Mouse (Mus musculus) midbrain, postnatal 0 days (tissue): ENCODE data around the gene Cadm1. TPM values are rescaled to one million over a fixed set of nuclear protein-coding genes. Genes with fewer than 3 reads are reported as not detected.

ENCODE experiments used
- ATAC-seq: fragments of 200-750 bp; cut with Nextera tagmentation; 2 replicates; pipeline ENCODE4 v1.8.0; 2017; ENCODE audit warnings: moderate number of reproducible peaks, mild to moderate bottlenecking, moderate TSS enrichment, moderate library complexity; ENCODE audit not compliant: low FRiP score
- DNase-seq: peaks from one replicate; pipeline ENCODE4 v3.0.0-alpha.2; 2015; ENCODE audit warnings: low spot score
- H3K27ac ChIP-seq: fragments of 300-500 bp; sonication (generic); 2 replicates; pipeline ENCODE4 v1.5.1; 2014; ENCODE audit warnings: low read depth, mild to moderate bottlenecking, low read length, mixed read lengths
- H3K27me3 ChIP-seq: fragments of 300-500 bp; sonication (generic); 2 replicates; pipeline ENCODE4 v1.6.1; 2014; ENCODE audit warnings: low read length, control low read depth, mixed read lengths; ENCODE audit not compliant: insufficient read depth
- H3K36me3 ChIP-seq: fragments of 300-500 bp; sonication (generic); 2 replicates; pipeline ENCODE4 v1.6.1; 2014; ENCODE audit warnings: low read length, control low read depth, mixed read lengths; ENCODE audit not compliant: insufficient read depth
- H3K4me1 ChIP-seq: fragments of 300-500 bp; sonication (generic); 2 replicates; pipeline ENCODE4 v1.6.1; 2014; ENCODE audit warnings: mild to moderate bottlenecking, control low read depth, antibody characterized with exemption, low read length, mixed read lengths; ENCODE audit not compliant: insufficient read depth
- H3K4me2 ChIP-seq: fragments of 300-500 bp; sonication (generic); 2 replicates; pipeline ENCODE4 v1.6.1; 2014; ENCODE audit warnings: low read depth, mild to moderate bottlenecking, low read length, mixed read lengths; ENCODE audit not compliant: poor library complexity, severe bottlenecking
- H3K4me3 ChIP-seq: fragments of 300-500 bp; sonication (generic); 2 replicates; pipeline ENCODE4 v1.5.1; 2014; ENCODE audit warnings: low read depth, mild to moderate bottlenecking, low read length, moderate library complexity
- H3K9ac ChIP-seq: fragments of 300-500 bp; sonication (generic); replicated peaks from 2 replicates; pipeline ENCODE4 v1.6.1; 2014; ENCODE audit warnings: mild to moderate bottlenecking, low read length, moderate library complexity, mixed read lengths; ENCODE audit not compliant: poor library complexity, severe bottlenecking
- H3K9me3 ChIP-seq: fragments of 300-500 bp; sonication (generic); 2 replicates; pipeline ENCODE4 v1.6.1; 2016; ENCODE audit warnings: low read length, control low read depth
- CTCF ChIP-seq: IDR thresholded peaks from 2 replicates; pipeline ENCODE4 v1.5.1; 2016; ENCODE audit warnings: antibody characterized with exemption, mild to moderate bottlenecking
- WGBS: fragments of 180-500 bp; shearing (Covaris S2); extraction: QIAGEN DNeasy Blood & Tissue Kit; methylation state at CpG from one replicate; pipeline ENCODE4 v1.1.7; 2014; 5-methylcytosine and 5-hydroxymethylcytosine counted together
- polyA plus RNA-seq: library from polyadenylated mRNA; unstranded; fragments of >200 nt; fragmentation: Nextera tagmentation; extraction: Ambion mirVana; gene quantifications from 2 replicates; pipeline ENCODE4 v1.2.1, GENCODE M21; 2015
- total RNA-seq: library from RNA; depleted of rRNA; stranded (reverse); fragments of >200 nt; gene quantifications from 2 replicates; pipeline ENCODE4 v1.2.3, GENCODE M21; 2014

Gene Cadm1
- total and polyA plus RNA-seq, 2 experiments from 2014 or later = 200 to 367 TPM

- ATAC-seq (no peak), DNase-seq (peak; percentile 74)
- Histone ChIP-seq H3K4me2 (no peak overlapping the region), H3K27me3 (no peaks in the 10 kb centered on the region), H3K4me1 (no peaks in the 10 kb centered on the region), H3K4me3 (no peak overlapping the region), H3K36me3 (no peaks in the 10 kb centered on the region), H3K27ac (no peak overlapping the region), H3K9ac (no peak overlapping the region), H3K9me3 (no peaks in the 10 kb centered on the region)
- 51% methylated on average over 3 of the region's 3 CpGs for WGBS
- peak; percentile 94 for TF ChIP-seq CTCF
These were observed 169.1 kb downstream of the Cadm1 start for GRCm38 (mm10) chr9:47699026-47699425.

- Histone ChIP-seq H3K4me3 (no peak overlapping the region), H3K4me2 (no peak overlapping the region), H3K27ac (no peak overlapping the region), H3K36me3 (no peaks in the 10 kb centered on the region), H3K9ac (no peak overlapping the region), H3K4me1 (no peaks in the 10 kb centered on the region), H3K9me3 (no peaks in the 10 kb centered on the region), H3K27me3 (no peaks in the 10 kb centered on the region)
- ATAC-seq (no peak), DNase-seq (no peak)
- WGBS = 86% methylated on average over 5 of the region's 5 CpGs
- no peak for TF ChIP-seq CTCF
These were observed 170.0 kb downstream of the Cadm1 start for GRCm38 (mm10) chr9:47700021-47700420.

GRCm38 (mm10) chr9:47703026-47703876 is 173.3 kb downstream of the Cadm1 start:
- no peak for TF ChIP-seq CTCF
- no peak for DNase-seq
- no peak overlapping the region for H3K9ac ChIP-seq
- H3K9me3 ChIP-seq = no peaks in the 10 kb centered on the region
- H3K4me3 ChIP-seq = no peak overlapping the region
- ATAC-seq = no peak
- H3K27me3 ChIP-seq = no peaks in the 10 kb centered on the region
- WGBS = 92% methylated on average over 19 of the region's 19 CpGs
- H3K27ac ChIP-seq = no peak overlapping the region
- H3K4me1 ChIP-seq = peaks cover 5% of the 10 kb centered on the region; the same call in 1 of the 2 replicates
- H3K36me3 ChIP-seq = no peaks in the 10 kb centered on the region
- no peak overlapping the region for H3K4me2 ChIP-seq

- 32% methylated on average over 9 of the region's 9 CpGs for WGBS
- ATAC-seq (no peak), DNase-seq (no peak)
- no peak overlapping the region for H3K27ac ChIP-seq
- no peak overlapping the region for H3K4me2 ChIP-seq
- H3K27me3 ChIP-seq = no peaks in the 10 kb centered on the region
- H3K36me3 ChIP-seq = no peaks in the 10 kb centered on the region
- H3K9ac ChIP-seq = no peak overlapping the region
- no peaks in the 10 kb centered on the region for H3K9me3 ChIP-seq
- peaks cover 6% of the 10 kb centered on the region; the same call in 1 of the 2 replicates for H3K4me1 ChIP-seq
- H3K4me3 ChIP-seq = no peak overlapping the region
- no peak for TF ChIP-seq CTCF
These were observed 176.4 kb downstream of the Cadm1 start for GRCm38 (mm10) chr9:47706341-47706740.

- no peaks in the 10 kb centered on the region for H3K9me3 ChIP-seq
- no peak for DNase-seq
- no peak overlapping the region for H3K4me3 ChIP-seq
- no peak overlapping the region for H3K4me2 ChIP-seq
- 0 out of 2 replicates have a peak overlapping the region, but pooled peaks have one; percentile 33 for H3K9ac ChIP-seq
- peaks cover 6% of the 10 kb centered on the region; the same call in 1 of the 2 replicates for H3K4me1 ChIP-seq
- no peaks in the 10 kb centered on the region for H3K36me3 ChIP-seq
- H3K27me3 ChIP-seq = no peaks in the 10 kb centered on the region
- TF ChIP-seq CTCF = no peak
- WGBS = 45% methylated on average over 6 of the region's 6 CpGs
- 0 out of 2 replicates have a peak overlapping the region, but pooled peaks have one; percentile 47 for H3K27ac ChIP-seq
- ATAC-seq = no peak
These were observed 177.4 kb downstream of the Cadm1 start for GRCm38 (mm10) chr9:47707326-47707725.

GRCm38 (mm10) chr9:47708299-47708698 is 178.3 kb downstream of the Cadm1 start:
- H3K4me1 ChIP-seq = peaks cover 6% of the 10 kb centered on the region; the same call in 1 of the 2 replicates
- no peaks in the 10 kb centered on the region for H3K9me3 ChIP-seq
- no peak overlapping the region for H3K4me3 ChIP-seq
- peak; percentile 90 for DNase-seq
- H3K27ac ChIP-seq = peak overlapping the region; percentile 47; the same call in 1 of the 2 replicates
- WGBS = 26% methylated on average over 10 of the region's 10 CpGs
- H3K9ac ChIP-seq = no peak overlapping the region
- peak; percentile 94 for TF ChIP-seq CTCF
- H3K4me2 ChIP-seq = no peak overlapping the region
- no peaks in the 10 kb centered on the region for H3K36me3 ChIP-seq
- ATAC-seq = peak; percentile 13; the same call in 1 of the 2 replicates
- no peaks in the 10 kb centered on the region for H3K27me3 ChIP-seq
